Mouse (Mus musculus) urinary bladder, postnatal 36 days (tissue): ENCODE measurements around the gene Folr1.

Experiments
- DNase-seq, 2 experiments: peaks; one replicate each; pipeline ENCODE4 v3.0.0; 2022; ENCODE audit warnings: low spot score in 2 of 2, mixed read lengths in 1 of 2

The Folr1 gene

GRCm38 (mm10) chr7:101833352-101833751 lies 37.2 kb downstream of the Folr1 start:
- DNase-seq = no peak

GRCm38 (mm10) chr7:101832372-101832771 lies 38.2 kb downstream of the Folr1 start:
- no peak for DNase-seq

DNA sequence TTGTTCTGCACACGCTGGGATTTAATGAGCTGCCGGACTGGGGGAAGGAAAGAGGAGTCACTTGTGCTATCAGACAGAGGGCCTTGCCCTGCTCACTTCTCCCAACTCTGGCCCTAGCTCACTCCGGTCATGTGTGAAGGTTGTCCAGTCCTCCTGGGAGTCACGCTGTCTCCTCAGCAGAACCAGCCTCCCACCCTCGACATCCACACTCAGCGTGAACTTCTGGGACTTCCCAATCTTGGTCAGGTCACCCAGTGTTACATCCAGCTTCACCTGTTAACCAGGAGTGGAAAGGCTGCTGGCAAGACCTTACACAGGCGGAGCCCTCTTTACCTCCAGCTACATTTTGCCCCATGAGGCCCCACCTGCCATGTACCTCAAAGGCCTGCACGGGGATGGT lies 39.2 kb downstream of the Folr1 start:
- DNase-seq = no peak

DNA sequence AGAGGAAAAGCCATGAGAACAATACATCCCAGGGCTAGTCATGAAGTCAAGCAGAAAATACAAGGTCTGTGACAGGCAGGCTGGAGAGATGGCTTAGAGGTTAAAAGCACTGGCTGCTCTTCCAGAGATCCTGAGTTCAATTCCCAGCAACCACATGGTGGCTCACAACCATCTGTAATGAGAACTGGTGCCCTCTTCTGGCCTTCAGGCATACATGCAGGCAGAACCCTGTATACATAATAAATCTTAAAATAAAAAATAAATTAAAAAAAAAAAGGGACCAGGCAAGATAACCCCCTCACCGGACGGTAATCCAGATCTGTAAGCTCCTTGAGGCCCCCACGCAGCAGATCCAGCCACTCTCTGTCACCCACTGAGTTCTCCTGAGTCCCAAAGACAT lies 40.2 kb downstream of the Folr1 start:
- no peak for DNase-seq

DNA sequence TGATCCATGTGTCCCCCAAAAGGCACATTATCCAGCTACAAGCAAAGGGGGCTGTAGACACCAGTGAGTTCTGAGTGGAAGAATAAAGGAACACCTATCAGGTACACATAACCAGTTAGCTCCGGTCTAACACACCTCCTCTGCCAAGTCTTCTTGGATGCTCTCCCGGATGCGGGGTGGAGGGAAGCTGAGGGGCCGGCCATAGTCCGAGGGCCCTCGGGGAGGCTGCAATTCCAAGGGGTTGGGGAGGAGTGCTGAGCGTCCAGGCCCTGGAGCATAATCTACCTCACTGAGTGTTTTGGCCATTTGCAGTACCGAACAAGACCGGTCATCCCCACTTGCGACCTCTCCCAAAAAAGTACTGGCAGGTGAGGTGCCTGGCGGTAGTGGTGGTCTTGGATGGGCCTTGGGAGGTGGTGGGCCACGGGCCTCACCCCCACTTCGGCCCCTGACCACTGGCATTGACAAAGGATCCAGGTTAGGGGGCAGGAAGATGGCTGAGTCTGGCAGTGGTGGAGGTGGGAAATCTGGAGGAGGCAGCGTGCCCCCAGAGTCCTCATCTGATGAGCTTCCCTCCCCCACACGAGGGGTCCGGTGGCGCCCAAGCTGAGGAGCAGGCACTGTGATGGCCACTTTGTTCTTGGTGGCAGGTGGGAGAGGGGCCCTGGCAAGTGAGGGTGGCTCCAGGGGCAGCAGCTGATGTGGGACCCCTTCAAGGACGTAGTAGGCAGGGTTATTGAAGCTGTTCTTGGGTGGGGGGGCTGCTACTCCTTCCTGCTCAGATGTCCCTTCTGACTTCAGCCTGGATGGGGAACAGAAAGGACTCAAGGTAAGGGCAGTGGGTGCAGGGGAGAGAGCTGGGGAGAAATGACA lies 46.6 kb downstream of the Folr1 start:
- DNase-seq = no peak

- peak in 1 of 2 experiments; percentile 28 for DNase-seq
These were observed 47.5 kb downstream of the Folr1 start for GRCm38 (mm10) chr7:101822836-101823757.

DNA sequence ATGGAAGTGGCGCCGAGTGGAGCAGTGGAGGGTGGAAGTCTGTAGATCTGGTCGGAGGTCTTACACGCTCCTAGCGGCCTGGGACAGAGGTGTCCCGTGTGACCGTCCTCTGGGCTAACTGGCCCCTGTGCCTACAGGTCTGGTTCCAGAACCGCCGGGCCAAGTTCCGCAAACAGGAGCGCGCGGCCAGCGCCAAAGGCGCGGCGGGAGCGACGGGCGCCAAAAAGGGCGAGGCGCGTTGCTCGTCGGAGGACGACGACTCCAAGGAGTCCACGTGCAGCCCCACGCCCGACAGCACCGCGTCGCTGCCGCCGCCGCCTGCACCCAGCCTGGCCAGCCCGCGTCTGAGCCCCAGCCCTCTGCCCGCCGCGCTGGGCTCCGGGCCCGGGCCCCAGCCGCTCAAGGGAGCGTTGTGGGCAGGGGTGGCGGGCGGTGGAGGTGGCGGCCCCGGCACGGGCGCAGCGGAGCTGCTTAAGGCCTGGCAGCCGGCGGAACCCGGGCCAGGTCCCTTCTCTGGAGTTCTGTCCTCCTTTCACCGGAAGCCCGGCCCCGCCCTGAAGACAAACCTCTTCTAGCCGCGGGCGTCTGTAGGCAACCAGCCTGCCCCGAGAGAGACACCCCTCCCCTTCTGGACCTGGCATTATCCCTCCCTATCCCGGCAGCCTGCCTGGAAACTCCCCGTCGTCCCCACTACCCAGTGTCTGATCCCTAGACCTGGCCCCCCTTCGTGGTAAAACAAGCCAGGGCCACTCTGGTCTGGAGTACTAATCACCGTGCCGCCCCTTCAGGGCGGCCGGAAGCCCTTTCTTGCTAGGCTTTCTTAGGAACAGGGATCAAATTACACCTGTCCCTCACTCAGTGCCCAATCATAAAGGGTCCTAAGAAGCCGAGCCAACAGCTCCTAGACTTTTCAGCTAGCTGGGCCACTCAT lies 48.8 kb downstream of the Folr1 start:
- DNase-seq = peak; percentile 51 to 66

DNA sequence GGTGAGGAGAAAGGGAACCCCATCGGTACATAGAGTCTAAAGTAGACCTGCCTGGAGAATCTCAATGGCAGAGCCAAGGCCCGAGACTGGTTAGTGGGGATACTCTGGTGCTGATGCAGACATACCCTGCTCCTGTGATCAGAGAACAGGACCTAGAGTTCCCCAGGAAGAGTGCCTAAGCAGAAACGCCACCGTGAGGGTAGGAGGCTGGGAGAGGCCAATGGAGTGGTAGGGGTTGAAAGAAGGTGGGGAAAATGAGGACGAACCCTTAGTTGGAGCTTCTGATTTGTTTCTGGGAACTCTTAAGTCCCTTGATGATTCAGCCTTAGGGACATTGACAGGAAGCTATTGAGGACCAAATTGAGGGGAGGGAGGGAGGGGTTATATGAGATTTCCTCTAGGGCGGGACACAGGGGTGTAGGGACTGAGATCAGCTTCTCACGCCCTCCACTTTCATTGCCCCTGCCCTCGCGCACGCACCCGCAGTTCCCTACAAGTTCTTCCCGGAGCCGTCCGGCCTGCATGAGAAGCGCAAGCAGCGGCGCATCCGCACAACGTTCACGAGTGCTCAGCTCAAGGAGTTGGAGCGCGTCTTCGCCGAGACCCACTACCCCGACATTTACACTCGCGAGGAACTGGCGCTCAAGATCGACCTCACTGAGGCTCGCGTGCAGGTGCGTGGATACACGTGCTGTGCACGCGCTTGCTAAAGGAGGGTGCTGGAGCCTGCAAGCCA lies 50.1 kb downstream of the Folr1 start:
- DNase-seq = no peak

- no peak for DNase-seq
These were observed 52.7 kb downstream of the Folr1 start, which contains the start of gene Phox2a for GRCm38 (mm10) chr7:101817861-101818401. Gene Phox2a (plus strand): TSS chr7:101818313.
